Mouse (Mus musculus) hindbrain, embryonic 15.5 days (tissue): ENCODE measurements at regions not wholly inside any gene's neighbourhood (a gene's known extent, or its start where the extent isn't known, plus 50 kb on each side); places are given as distances from the start of the nearest gene placed in this dataset.

Experiments used
- ATAC-seq: fragments of 200-750 bp; cut with Nextera tagmentation; 2 replicates; pipeline ENCODE4 v1.8.0; 2017; ENCODE audit warnings: low read depth, moderate number of reproducible peaks, moderate TSS enrichment; ENCODE audit not compliant: low FRiP score
- H3K27ac ChIP-seq: fragments of 300-500 bp; sonication (generic); replicated peaks from 2 replicates; pipeline ENCODE4 v1.5.1; 2015; ENCODE audit warnings: mild to moderate bottlenecking, inconsistent platforms
- H3K27me3 ChIP-seq: fragments of 300-500 bp; sonication (generic); 2 replicates; pipeline ENCODE4 v1.6.1; 2015; ENCODE audit warnings: control low read depth, inconsistent platforms
- H3K36me3 ChIP-seq: fragments of 300-500 bp; sonication (generic); 2 replicates; pipeline ENCODE4 v1.6.1; 2015; ENCODE audit warnings: control low read depth, inconsistent platforms
- H3K4me1 ChIP-seq: fragments of 300-500 bp; sonication (generic); replicated peaks from 2 replicates; pipeline ENCODE4 v1.6.1; 2015; ENCODE audit warnings: control low read depth, inconsistent platforms
- H3K4me2 ChIP-seq: fragments of 300-500 bp; sonication (generic); 2 replicates; pipeline ENCODE4 v1.6.1; 2015; ENCODE audit warnings: moderate library complexity, mild to moderate bottlenecking, inconsistent platforms
- H3K4me3 ChIP-seq: fragments of 300-500 bp; sonication (generic); 2 replicates; pipeline ENCODE4 v1.5.1; 2015; ENCODE audit warnings: mild to moderate bottlenecking, inconsistent platforms
- H3K9ac ChIP-seq: fragments of 300-500 bp; sonication (generic); 2 replicates; pipeline ENCODE4 v1.6.1; 2015; ENCODE audit warnings: inconsistent platforms
- H3K9me3 ChIP-seq: fragments of 300-500 bp; sonication (generic); 2 replicates; pipeline ENCODE4 v1.6.1; 2016; ENCODE audit warnings: control low read depth, inconsistent platforms
- WGBS: fragments of 180-500 bp; shearing (Covaris S2); methylation state at CpG from one replicate; pipeline ENCODE4 v1.1.7; 2015; 5-methylcytosine and 5-hydroxymethylcytosine counted together

DNA sequence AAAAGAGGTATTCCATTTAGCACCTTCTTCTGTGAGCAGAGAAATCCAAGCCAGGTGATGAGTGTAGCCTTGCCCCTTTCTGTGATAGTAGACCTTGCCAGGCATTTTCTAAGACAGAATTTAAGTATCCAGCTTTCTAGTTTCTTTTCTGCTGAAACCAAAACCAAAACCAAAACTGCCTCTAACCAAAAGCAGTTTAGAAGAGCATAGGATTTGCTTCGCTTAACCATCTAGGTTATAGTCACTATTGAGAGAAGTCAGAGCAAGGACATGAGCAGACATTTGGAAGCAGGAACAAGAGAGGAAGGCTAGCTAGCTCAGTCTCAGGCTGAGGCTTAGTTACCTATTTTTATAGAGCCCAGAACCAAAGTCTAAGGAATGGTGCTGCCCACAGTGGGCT, 354.8 kb upstream of the Prickle1 start:
- WGBS = 92% methylated on average over 1 of the region's 1 CpGs
- Histone ChIP-seq H3K27ac (no peak overlapping the region), H3K4me3 (no peak overlapping the region), H3K4me1 (no peaks in the 10 kb centered on the region), H3K36me3 (no peaks in the 10 kb centered on the region), H3K9me3 (no peaks in the 10 kb centered on the region), H3K27me3 (no peaks in the 10 kb centered on the region), H3K9ac (no peak overlapping the region), H3K4me2 (no peak overlapping the region)
- no peak for ATAC-seq

DNA sequence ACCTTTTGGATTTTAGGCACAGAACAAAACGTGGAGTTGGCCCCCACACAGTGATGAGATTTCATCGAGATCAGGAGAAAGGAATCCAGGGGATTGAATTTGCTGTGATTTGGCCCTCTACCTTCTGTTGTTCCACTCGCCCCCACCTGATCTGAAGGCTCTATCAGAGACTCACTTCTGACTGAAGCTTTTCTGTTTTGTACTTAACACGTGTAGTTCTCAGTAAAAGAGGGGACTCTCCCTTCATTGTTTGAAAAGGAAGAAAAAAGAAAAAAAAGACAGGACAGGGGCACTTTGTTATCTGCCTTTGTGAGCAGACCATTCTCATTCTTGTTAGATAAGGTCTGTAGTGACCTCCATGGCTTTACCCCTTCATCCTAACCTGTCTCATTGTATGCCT, 353.2 kb upstream of the Prickle1 start:
- H3K36me3 ChIP-seq = no peaks in the 10 kb centered on the region
- H3K9ac ChIP-seq = no peak overlapping the region
- no peaks in the 10 kb centered on the region for H3K4me1 ChIP-seq
- H3K4me3 ChIP-seq = no peak overlapping the region
- no peak for ATAC-seq
- no peak overlapping the region for H3K27ac ChIP-seq
- H3K9me3 ChIP-seq = no peaks in the 10 kb centered on the region
- 82% methylated on average over 4 of the region's 4 CpGs for WGBS
- H3K27me3 ChIP-seq = no peaks in the 10 kb centered on the region
- H3K4me2 ChIP-seq = no peak overlapping the region

- H3K27me3 ChIP-seq = no peaks in the 10 kb centered on the region
- ATAC-seq = no peak
- H3K9me3 ChIP-seq = no peaks in the 10 kb centered on the region
- WGBS = 86% methylated on average over 12 of the region's 12 CpGs
- H3K4me1 ChIP-seq = no peaks in the 10 kb centered on the region
- H3K4me2 ChIP-seq = no peak overlapping the region
- no peak overlapping the region for H3K9ac ChIP-seq
- H3K4me3 ChIP-seq = no peak overlapping the region
- no peaks in the 10 kb centered on the region for H3K36me3 ChIP-seq
- H3K27ac ChIP-seq = no peak overlapping the region
These were observed 347.9 kb upstream of the Prickle1 start for GRCm38 (mm10) chr15:93943545-93943944.

GRCm38 (mm10) chr15:93932971-93933496, 337.3 kb upstream of the Prickle1 start:
- Histone ChIP-seq H3K27me3 (no peaks in the 10 kb centered on the region), H3K4me3 (no peak overlapping the region), H3K9ac (no peak overlapping the region), H3K27ac (peak overlapping the region; percentile 55), H3K36me3 (no peaks in the 10 kb centered on the region), H3K4me1 (0 out of 2 replicates have a peak, but pooled peaks cover 3% of the 10 kb centered on the region), H3K4me2 (0 out of 2 replicates have a peak overlapping the region, but pooled peaks have one; percentile 13), H3K9me3 (no peaks in the 10 kb centered on the region)
- 39% methylated on average over 5 of the region's 5 CpGs for WGBS
- ATAC-seq = no peak

DNA sequence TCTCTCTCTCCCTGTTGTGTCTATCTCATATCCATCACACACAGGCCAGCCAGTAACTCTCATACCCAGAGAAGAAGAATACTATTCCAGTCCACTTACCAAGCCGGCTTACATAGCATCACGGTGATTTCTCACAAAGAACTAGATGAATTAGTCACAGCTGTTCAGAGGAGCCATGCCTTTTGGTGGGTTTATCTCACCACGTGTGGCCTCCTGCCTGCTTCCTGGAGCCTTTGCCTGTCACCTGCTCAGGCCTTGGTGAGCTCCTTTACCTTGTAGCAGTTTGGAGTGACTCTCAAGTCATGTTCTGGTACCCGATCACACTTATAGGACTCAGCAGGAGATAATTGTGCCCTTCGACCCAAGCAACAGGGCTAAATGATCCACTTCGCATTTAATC, 331.2 kb upstream of the Prickle1 start:
- Histone ChIP-seq H3K4me2 (no peak overlapping the region), H3K9me3 (no peaks in the 10 kb centered on the region), H3K4me1 (no peaks in the 10 kb centered on the region), H3K9ac (no peak overlapping the region), H3K27ac (no peak overlapping the region), H3K36me3 (no peaks in the 10 kb centered on the region), H3K27me3 (no peaks in the 10 kb centered on the region), H3K4me3 (no peak overlapping the region)
- WGBS = 25% methylated on average over 6 of the region's 6 CpGs
- no peak for ATAC-seq

DNA sequence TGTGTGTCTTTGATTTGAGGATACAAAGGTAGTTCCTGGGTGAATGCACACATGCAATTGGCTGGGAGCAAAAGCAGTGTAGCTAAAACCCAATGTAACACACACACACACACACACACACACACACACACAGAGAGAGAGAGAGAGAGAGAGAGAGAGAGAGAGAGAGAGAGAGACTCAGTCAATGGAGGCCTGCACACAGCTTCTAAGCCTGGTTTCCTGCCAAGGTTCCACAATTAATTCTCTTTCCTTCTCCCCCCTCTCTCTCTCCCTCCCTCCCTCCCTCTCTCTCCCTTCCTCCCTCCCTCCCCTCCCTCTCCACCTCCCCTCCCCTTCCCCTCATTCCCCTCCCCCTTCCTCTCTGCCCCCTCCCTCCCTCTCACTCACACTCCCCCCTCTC, 330.6 kb upstream of the Prickle1 start:
- no peaks in the 10 kb centered on the region for H3K27me3 ChIP-seq
- H3K4me1 ChIP-seq = no peaks in the 10 kb centered on the region
- no peak overlapping the region for H3K9ac ChIP-seq
- H3K4me2 ChIP-seq = no peak overlapping the region
- H3K36me3 ChIP-seq = no peaks in the 10 kb centered on the region
- H3K27ac ChIP-seq = no peak overlapping the region
- no peak for ATAC-seq
- no peaks in the 10 kb centered on the region for H3K9me3 ChIP-seq
- H3K4me3 ChIP-seq = no peak overlapping the region

DNA sequence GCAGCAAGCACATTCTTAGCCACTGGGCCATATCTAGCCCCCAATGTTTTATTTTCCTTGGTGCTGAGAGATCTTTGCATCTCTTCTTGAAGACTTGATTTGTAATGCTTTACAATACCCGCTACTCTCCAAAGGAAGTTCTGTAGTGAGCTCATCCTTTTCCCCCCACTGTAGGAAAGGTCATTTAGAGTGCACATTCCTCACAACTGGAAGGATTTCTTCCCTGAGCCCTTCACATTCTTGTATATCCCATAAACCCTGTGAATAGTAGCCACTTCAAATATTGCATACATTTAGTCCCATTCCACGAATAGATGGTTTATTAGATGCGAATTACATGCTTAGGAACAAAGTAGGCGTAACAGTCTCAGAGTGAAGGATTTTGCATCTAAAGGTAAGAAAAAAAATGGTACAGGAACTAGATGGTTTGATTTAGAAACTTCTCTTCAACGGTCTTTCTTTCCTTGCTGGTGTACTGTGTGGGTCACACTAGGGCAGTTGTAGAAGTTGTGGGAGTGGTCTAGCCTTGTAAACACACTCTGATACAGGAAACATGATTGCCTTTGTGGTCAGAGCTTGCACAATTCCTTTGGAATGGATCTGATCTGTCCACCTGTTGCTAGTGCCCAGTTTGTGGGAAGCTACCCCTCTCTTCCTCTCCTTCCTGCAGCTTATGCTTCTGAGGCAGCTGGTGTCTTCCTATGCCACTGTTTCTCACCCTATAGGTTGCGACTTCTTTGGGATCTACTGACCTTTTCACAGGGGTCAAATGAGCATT, 326.0 kb upstream of the Prickle1 start:
- no peak for ATAC-seq

GRCm38 (mm10) chr15:93920996-93921395, 325.3 kb upstream of the Prickle1 start:
- H3K4me3 ChIP-seq = no peak overlapping the region
- peaks cover 9% of the 10 kb centered on the region; the same call in 1 of the 2 replicates for H3K4me1 ChIP-seq
- 92% methylated on average over 5 of the region's 5 CpGs for WGBS
- H3K27me3 ChIP-seq = no peaks in the 10 kb centered on the region
- ATAC-seq = no peak
- H3K27ac ChIP-seq = no peak overlapping the region
- no peak overlapping the region for H3K9ac ChIP-seq
- H3K9me3 ChIP-seq = no peaks in the 10 kb centered on the region
- H3K4me2 ChIP-seq = no peak overlapping the region
- H3K36me3 ChIP-seq = no peaks in the 10 kb centered on the region

More for the DNA sequence above, 326.0 kb upstream of the Prickle1 start:
- Histone ChIP-seq H3K4me2 (no peak overlapping the region), H3K9me3 (no peaks in the 10 kb centered on the region), H3K4me3 (no peak overlapping the region), H3K4me1 (peaks cover 5% of the 10 kb centered on the region; the same call in 1 of the 2 replicates), H3K27me3 (no peaks in the 10 kb centered on the region), H3K27ac (no peak overlapping the region), H3K36me3 (no peaks in the 10 kb centered on the region), H3K9ac (no peak overlapping the region)
- WGBS = 85% methylated on average over 6 of the region's 6 CpGs

GRCm38 (mm10) chr15:93919577-93919976, 323.9 kb upstream of the Prickle1 start:
- H3K4me2 ChIP-seq = no peak overlapping the region
- H3K9ac ChIP-seq = no peak overlapping the region
- 95% methylated on average over 6 of the region's 6 CpGs for WGBS
- no peaks in the 10 kb centered on the region for H3K9me3 ChIP-seq
- no peak overlapping the region for H3K4me3 ChIP-seq
- no peaks in the 10 kb centered on the region for H3K27me3 ChIP-seq
- no peak overlapping the region for H3K27ac ChIP-seq
- no peaks in the 10 kb centered on the region for H3K36me3 ChIP-seq
- no peak for ATAC-seq
- peaks cover 9% of the 10 kb centered on the region; the same call in 1 of the 2 replicates for H3K4me1 ChIP-seq

- peaks cover 12% of the 10 kb centered on the region; the same call in 1 of the 2 replicates for H3K4me1 ChIP-seq
- no peak overlapping the region for H3K27ac ChIP-seq
- H3K4me3 ChIP-seq = no peak overlapping the region
- no peaks in the 10 kb centered on the region for H3K27me3 ChIP-seq
- ATAC-seq = no peak
- WGBS = 54% methylated on average over 3 of the region's 3 CpGs
- no peak overlapping the region for H3K4me2 ChIP-seq
- no peaks in the 10 kb centered on the region for H3K9me3 ChIP-seq
- H3K9ac ChIP-seq = no peak overlapping the region
- H3K36me3 ChIP-seq = no peaks in the 10 kb centered on the region
These were observed 321.2 kb upstream of the Prickle1 start for GRCm38 (mm10) chr15:93916856-93917255.

- Histone ChIP-seq H3K9ac (no peak overlapping the region), H3K27me3 (no peaks in the 10 kb centered on the region), H3K4me2 (no peak overlapping the region), H3K4me1 (peaks cover 19% of the 10 kb centered on the region), H3K9me3 (no peaks in the 10 kb centered on the region), H3K27ac (no peak overlapping the region), H3K4me3 (no peak overlapping the region), H3K36me3 (no peaks in the 10 kb centered on the region)
- ATAC-seq = no peak
- WGBS = 65% methylated on average over 5 of the region's 5 CpGs
These were observed 317.8 kb upstream of the Prickle1 start for GRCm38 (mm10) chr15:93913462-93913861.

DNA sequence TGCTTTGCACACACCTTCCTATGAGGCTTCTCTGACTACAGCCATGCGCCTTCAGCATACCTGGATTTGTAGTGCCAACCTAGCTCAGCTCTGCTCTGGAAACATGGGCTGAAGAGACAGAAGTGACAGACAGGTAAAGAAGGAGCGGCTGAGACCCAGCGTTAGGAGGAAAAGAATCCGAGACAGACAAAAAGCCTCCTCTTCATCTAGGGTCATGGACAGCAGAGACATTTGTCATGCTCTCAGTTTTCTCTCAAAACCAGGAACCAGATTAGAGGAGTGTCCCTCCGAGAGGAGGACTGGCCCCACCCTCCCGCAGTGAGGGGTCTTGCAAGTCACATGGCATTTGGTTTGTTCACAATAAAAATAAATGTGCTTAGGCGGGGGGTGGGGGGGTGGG, 317.4 kb upstream of the Prickle1 start:
- Histone ChIP-seq H3K27me3 (no peaks in the 10 kb centered on the region), H3K27ac (no peak overlapping the region), H3K9me3 (no peaks in the 10 kb centered on the region), H3K36me3 (no peaks in the 10 kb centered on the region), H3K9ac (no peak overlapping the region), H3K4me3 (no peak overlapping the region), H3K4me1 (peaks cover 19% of the 10 kb centered on the region), H3K4me2 (no peak overlapping the region)
- WGBS = 40% methylated on average over 7 of the region's 7 CpGs
- no peak for ATAC-seq
